Mouse (Mus musculus) testis, adult 2 months (tissue): ENCODE measurements around the gene Cfap161.

Source experiments
- CTCF ChIP-seq: fragments of 200-500 bp; IDR thresholded peaks from 2 replicates; pipeline ENCODE4 v1.5.1; 2012; ENCODE audit warnings: low read depth, mild to moderate bottlenecking, inconsistent platforms, low read length, moderate library complexity; ENCODE audit not compliant: control insufficient read depth, insufficient read depth, insufficient replicate concordance
- POLR2A ChIP-seq: fragments of 200-500 bp; IDR thresholded peaks from 2 replicates; pipeline ENCODE4 v1.6.1; 2012; ENCODE audit warnings: low read depth, mild to moderate bottlenecking, inconsistent platforms, low read length, moderate library complexity; ENCODE audit not compliant: control insufficient read depth

DNA sequence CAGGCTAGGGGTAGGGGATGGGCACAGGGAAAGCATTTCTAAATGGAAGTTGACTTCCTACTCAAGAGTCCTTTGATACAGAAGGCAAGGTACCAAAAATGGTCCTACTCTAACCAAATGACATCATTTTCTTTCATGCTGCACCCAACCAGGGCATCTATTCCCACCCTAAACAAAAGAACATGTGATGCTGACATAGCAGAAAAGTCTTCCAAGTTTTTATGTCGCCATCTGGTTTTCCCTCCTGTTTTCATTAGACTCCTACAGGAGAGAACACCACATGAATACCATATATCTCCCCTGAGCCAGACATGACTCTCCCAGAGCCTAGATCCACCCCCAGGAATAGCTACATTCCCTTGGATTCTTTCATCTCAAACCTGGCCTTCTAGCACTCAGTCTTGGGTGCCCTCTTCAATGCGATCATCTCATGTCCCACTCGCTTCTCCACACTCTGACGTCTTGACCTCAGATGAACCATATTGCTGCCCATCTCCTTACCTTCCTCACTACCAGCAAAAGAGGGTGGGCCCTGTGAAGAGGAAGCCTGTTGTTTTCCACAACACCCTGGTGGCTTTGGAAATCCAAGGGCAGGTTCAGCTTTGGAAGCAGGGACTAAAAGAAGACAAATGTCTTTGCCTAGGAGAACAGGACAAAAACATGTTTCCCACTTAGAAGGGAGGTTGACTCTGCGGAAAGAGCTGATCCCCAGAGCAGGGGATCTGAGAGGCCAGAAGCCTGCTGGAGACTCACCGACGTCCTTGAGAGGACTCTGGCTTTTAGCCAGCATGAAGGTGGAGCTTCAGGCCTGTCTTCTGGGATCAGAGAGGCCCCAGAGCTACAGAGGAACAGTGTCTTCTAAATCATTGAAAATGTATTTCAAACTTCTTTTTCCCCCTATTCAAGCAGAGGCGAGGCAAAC lies 6.1 kb upstream of the Cfap161 start:
- no peak for TF ChIP-seq POLR2A
- TF ChIP-seq CTCF: no peak
